Mouse (Mus musculus): ENCODE measurements around the gene Ksr1. TPM values are rescaled to one million over a fixed set of nuclear protein-coding genes. Genes with fewer than 3 reads are reported as not detected.

Gene Ksr1
- polyA plus RNA-seq, 1 experiment from 2014 or later, result 4.2 TPM

GRCm38 (mm10) chr11:78976731-78977510, 169.3 kb downstream of the Ksr1 start:
- Histone ChIP-seq H3K27me3 (no peaks in the 10 kb centered on the region), H3K9me3 (no peaks in the 10 kb centered on the region), H3K4me2 (replicated peaks) (no peak overlapping the region), H3K4me3 (no peak overlapping the region), H3K4me1 (peaks cover 16% of the 10 kb centered on the region), H3K36me3 (no peaks in the 10 kb centered on the region), H3K9ac (no peak overlapping the region), H3K27ac (no peak overlapping the region)
- WGBS, result 74% methylated on average over 8 of the region's 8 CpGs
- no peak for ATAC-seq (ENCODE audit: low FRiP score, low read depth)

DNA sequence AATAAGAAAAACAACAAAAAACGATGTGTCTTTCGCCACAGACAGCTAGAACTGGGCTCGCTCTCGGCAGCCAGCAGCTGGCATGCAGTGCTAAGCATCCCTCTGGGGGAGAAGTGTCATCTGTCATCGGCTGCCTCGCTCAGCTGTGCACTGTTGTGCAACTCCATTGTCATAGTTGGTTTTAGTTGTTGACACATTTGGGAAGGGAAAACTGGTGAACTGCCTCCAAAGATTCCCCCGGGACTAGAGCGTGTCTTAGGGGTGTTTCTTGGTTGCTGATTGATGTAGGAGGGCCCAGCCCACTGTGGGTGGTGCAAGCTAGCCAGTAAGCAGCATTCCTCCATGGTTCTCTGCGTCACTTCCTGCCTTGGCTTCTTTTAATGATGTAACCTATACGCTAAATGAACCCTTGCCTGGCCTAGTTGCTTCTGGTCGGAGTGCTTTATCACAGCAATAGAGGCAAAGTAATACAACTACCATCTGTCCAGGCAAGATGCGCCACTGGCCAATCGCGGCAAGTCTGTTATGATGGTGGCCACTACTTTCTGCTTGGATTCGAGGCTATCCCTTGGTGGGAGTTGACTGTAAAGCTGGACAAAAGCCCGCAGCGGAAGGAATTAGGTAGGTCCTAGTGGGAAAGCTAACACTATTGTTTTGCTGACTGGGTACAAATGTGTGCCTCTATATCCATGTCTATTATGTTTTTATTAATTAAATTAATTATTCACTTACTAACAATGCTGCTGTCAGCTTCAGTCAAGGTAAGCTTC, 172.6 kb downstream of the Ksr1 start:
- Histone ChIP-seq H3K4me2 (replicated peaks) (0 out of 2 replicates have a peak overlapping the region, but pooled peaks have one; percentile 7), H3K36me3 (no peaks in the 10 kb centered on the region), H3K9ac (no peak overlapping the region), H3K27me3 (no peaks in the 10 kb centered on the region), H3K9me3 (no peaks in the 10 kb centered on the region), H3K4me1 (peaks cover 17% of the 10 kb centered on the region), H3K4me3 (no peak overlapping the region), H3K27ac (no peak overlapping the region)
- no peak for ATAC-seq (ENCODE audit: low FRiP score, low read depth)
- WGBS, result 68% methylated on average over 17 of the region's 17 CpGs

GRCm38 (mm10) chr11:78972811-78973351, 173.3 kb downstream of the Ksr1 start:
- ATAC-seq (ENCODE audit: low FRiP score, low read depth), result peak; percentile 28; the same call in 1 of the 2 replicates
- Histone ChIP-seq H3K27me3 (no peaks in the 10 kb centered on the region), H3K27ac (no peak overlapping the region; the same call in 1 of the 2 replicates), H3K9me3 (no peaks in the 10 kb centered on the region), H3K4me2 (replicated peaks) (0 out of 2 replicates have a peak overlapping the region, but pooled peaks have one; percentile 7), H3K4me3 (no peak overlapping the region), H3K4me1 (peaks cover 17% of the 10 kb centered on the region), H3K36me3 (no peaks in the 10 kb centered on the region), H3K9ac (no peak overlapping the region)
- WGBS, result 43% methylated on average over 8 of the region's 8 CpGs

- no peak overlapping the region for H3K9ac ChIP-seq
- no peak overlapping the region for H3K4me3 ChIP-seq
- WGBS, result 10% methylated on average over 6 of the region's 6 CpGs
- peak; percentile 40; the same call in 1 of the 2 replicates for ATAC-seq (ENCODE audit: low FRiP score, low read depth)
- no peak overlapping the region for H3K27ac ChIP-seq
- H3K36me3 ChIP-seq, result no peaks in the 10 kb centered on the region
- H3K4me2 ChIP-seq (replicated peaks), result no peak overlapping the region
- H3K4me1 ChIP-seq, result peaks cover 17% of the 10 kb centered on the region
- no peaks in the 10 kb centered on the region for H3K9me3 ChIP-seq
- H3K27me3 ChIP-seq, result no peaks in the 10 kb centered on the region
These were observed 173.9 kb downstream of the Ksr1 start for GRCm38 (mm10) chr11:78972328-78972727.

GRCm38 (mm10) chr11:78971746-78972145, 174.5 kb downstream of the Ksr1 start:
- no peak overlapping the region for H3K4me2 ChIP-seq (replicated peaks)
- H3K27ac ChIP-seq, result no peak overlapping the region
- no peak overlapping the region for H3K4me3 ChIP-seq
- H3K36me3 ChIP-seq, result no peaks in the 10 kb centered on the region
- no peaks in the 10 kb centered on the region for H3K27me3 ChIP-seq
- 79% methylated on average over 3 of the region's 3 CpGs for WGBS
- H3K9ac ChIP-seq, result no peak overlapping the region
- no peak for ATAC-seq (ENCODE audit: low FRiP score, low read depth)
- no peaks in the 10 kb centered on the region for H3K9me3 ChIP-seq
- peaks cover 17% of the 10 kb centered on the region for H3K4me1 ChIP-seq

- WGBS, result 89% methylated on average over 8 of the region's 8 CpGs
- no peak for ATAC-seq (ENCODE audit: low FRiP score, low read depth)
These were observed 175.1 kb downstream of the Ksr1 start for GRCm38 (mm10) chr11:78971096-78971495.

GRCm38 (mm10) chr11:78968121-78968520, 178.1 kb downstream of the Ksr1 start:
- WGBS, result 71% methylated on average over 4 of the region's 4 CpGs
- Histone ChIP-seq H3K4me3 (no peak overlapping the region), H3K9ac (no peak overlapping the region), H3K27me3 (no peaks in the 10 kb centered on the region), H3K9me3 (no peaks in the 10 kb centered on the region), H3K27ac (no peak overlapping the region), H3K36me3 (no peaks in the 10 kb centered on the region), H3K4me2 (replicated peaks) (no peak overlapping the region), H3K4me1 (peaks cover 12% of the 10 kb centered on the region)
- ATAC-seq (ENCODE audit: low FRiP score, low read depth), result no peak

More at GRCm38 (mm10) chr11:78971096-78971495, 175.1 kb downstream of the Ksr1 start:
- H3K9ac ChIP-seq, result no peak overlapping the region
- H3K27me3 ChIP-seq, result no peaks in the 10 kb centered on the region
- H3K36me3 ChIP-seq, result no peaks in the 10 kb centered on the region
- H3K4me2 ChIP-seq (replicated peaks), result no peak overlapping the region
- H3K9me3 ChIP-seq, result no peaks in the 10 kb centered on the region
- H3K27ac ChIP-seq, result no peak overlapping the region
- H3K4me1 ChIP-seq, result peaks cover 17% of the 10 kb centered on the region
- no peak overlapping the region for H3K4me3 ChIP-seq

GRCm38 (mm10) chr11:78967371-78967770, 178.8 kb downstream of the Ksr1 start:
- H3K27ac ChIP-seq, result no peak overlapping the region
- no peak overlapping the region for H3K9ac ChIP-seq
- ATAC-seq (ENCODE audit: low FRiP score, low read depth), result no peak
- H3K4me2 ChIP-seq (replicated peaks), result no peak overlapping the region
- H3K4me1 ChIP-seq, result peaks cover 5% of the 10 kb centered on the region
- no peaks in the 10 kb centered on the region for H3K9me3 ChIP-seq
- 25% methylated on average over 4 of the region's 4 CpGs for WGBS
- H3K27me3 ChIP-seq, result no peaks in the 10 kb centered on the region
- H3K36me3 ChIP-seq, result no peaks in the 10 kb centered on the region
- no peak overlapping the region for H3K4me3 ChIP-seq

Other genes starting within 250 kb of the Ksr1 start
- gene Nos2, start 225.6 kb downstream of the Ksr1 start, polyA plus RNA-seq (2015; fragmentation: Nextera tagmentation; extraction: Ambion mirVana), result 1.1 and 1.3 TPM in 2 replicates
- 16.3 and 16.6 TPM in 2 replicates for gene Lgals9, start 161.5 kb downstream of the Ksr1 start, polyA plus RNA-seq (2015; fragmentation: Nextera tagmentation; extraction: Ambion mirVana)
- gene Wsb1, start 108.3 kb upstream of the Ksr1 start, polyA plus RNA-seq (2015; fragmentation: Nextera tagmentation; extraction: Ambion mirVana), result 421 and 432 TPM in 2 replicates
- not detected in 2 replicates for gene Gm9964, start 150.5 kb upstream of the Ksr1 start, polyA plus RNA-seq (2015; fragmentation: Nextera tagmentation; extraction: Ambion mirVana)
- gene Nf1, start 193.3 kb upstream of the Ksr1 start, polyA plus RNA-seq (2015; fragmentation: Nextera tagmentation; extraction: Ambion mirVana), result 7.9 and 8.9 TPM in 2 replicates

Measured in limb, embryonic 13.5 days (tissue).